8 mouse cellular contexts compared by ENCODE assay signal in the genomic region with DNA sequence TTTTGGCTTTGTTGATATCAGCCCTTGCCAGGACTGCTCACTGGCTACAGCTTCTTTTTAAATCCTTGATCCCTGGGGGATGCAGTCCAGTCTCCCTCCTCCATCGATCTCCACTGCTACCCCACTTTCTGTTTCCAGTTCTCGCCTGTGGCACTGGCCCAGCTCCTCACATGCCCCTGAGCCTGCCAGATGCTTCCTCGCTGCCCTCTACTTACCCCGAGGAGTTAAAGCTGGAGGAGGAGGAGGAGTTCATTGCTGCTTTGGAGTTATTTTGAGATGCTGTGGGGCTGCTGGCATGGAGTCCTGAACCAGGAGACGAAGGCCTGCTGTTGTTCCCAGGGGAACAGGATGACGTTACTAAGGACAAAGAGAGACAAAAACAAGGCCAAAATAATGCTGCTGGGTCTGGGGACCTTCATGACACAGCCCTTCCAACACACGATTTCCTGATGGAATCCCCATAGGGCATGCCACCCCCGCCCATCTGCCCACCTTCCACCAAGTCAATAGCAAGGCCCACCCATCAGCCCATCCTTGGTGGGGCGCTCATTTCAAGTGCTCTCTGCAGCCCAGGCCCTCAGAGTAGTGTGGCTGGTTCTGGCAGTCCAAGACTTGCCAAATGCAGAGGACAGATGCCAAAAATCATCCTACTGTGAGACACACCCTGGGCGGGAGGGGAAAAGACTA. TPM values are rescaled to one million over a fixed set of nuclear protein-coding genes. Genes with fewer than 3 reads are reported as not detected.
DNase-seq lines count a peak whose midpoint lies in the region.

No protein-coding gene starts in this region.

- DNase-seq in adrenal gland, adult (ENCODE audit: inconsistent age in 2 of 2, low spot score in 1 of 2): peak; percentile 49 to 84
- no peak for DNase-seq in adrenal gland, postnatal 4 days (ENCODE audit: low spot score in 2 of 2)
- DNase-seq in right cerebral cortex, postnatal 25 days: peak; percentile 43
- no peak for DNase-seq in right cerebral cortex, postnatal 14 days
- DNase-seq in kidney, postnatal 14 days: peak; percentile 50
- DNase-seq in testis, postnatal 10 days (ENCODE audit: low spot score): peak; percentile 51
- DNase-seq in MN1 (ENCODE audit: low spot score): no peak
- DNase-seq in thymus, postnatal 36 days: no peak

RNA-seq across cellular contexts. Expression of a gene that starts 10.9 kb away (rescaled TPM):
- total RNA-seq in adrenal gland, postnatal 4 days (2021): 1 to 10 TPM; 6.5 to 8.6 TPM

RNA-seq across cellular contexts. Expression of a gene that starts 20.2 kb away (rescaled TPM):
- total RNA-seq in adrenal gland, postnatal 4 days (2021): 100 to 1,000 TPM in 1 of 2 experiments, 10 to 100 TPM in 1; 98.7 to 111 TPM

Comparison
In these comparisons a context has a peak if more than half of its experiments do, and no peak if none do; other contexts are left out.
1. DNase-seq: peak in adrenal gland, adult (2 of 2), right cerebral cortex, postnatal 25 days (single experiment), kidney, postnatal 14 days (single experiment) and testis, postnatal 10 days (single experiment); none in adrenal gland, postnatal 4 days (0 of 2), right cerebral cortex, postnatal 14 days (single experiment), MN1 (single experiment) and thymus, postnatal 36 days (0 of 2).